Mouse (Mus musculus): ENCODE data around the gene Enthd1. TPM values are rescaled to one million over a fixed set of nuclear protein-coding genes. Genes with fewer than 3 reads are reported as not detected.

Gene Enthd1
- polyA plus RNA-seq, 1 experiment from 2014 or later = not detected

- no peak overlapping the region for H3K27ac ChIP-seq (ENCODE audit: low read length)
- H3K4me2 ChIP-seq (ENCODE audit: low read depth, low read length) = no peak overlapping the region
- H3K36me3 ChIP-seq (ENCODE audit: control insufficient read depth, insufficient read depth, low read length) = no peaks in the 10 kb centered on the region
- no peaks in the 10 kb centered on the region for H3K27me3 ChIP-seq (replicated peaks; ENCODE audit: control insufficient read depth, insufficient read depth, low read length)
- H3K4me3 ChIP-seq (ENCODE audit: low read length) = no peak overlapping the region
- H3K4me1 ChIP-seq (ENCODE audit: control insufficient read depth, insufficient read depth, low read length) = no peaks in the 10 kb centered on the region
- no peak overlapping the region for H3K9ac ChIP-seq (ENCODE audit: low read depth, low read length)
- ATAC-seq = no peak
- no peaks in the 10 kb centered on the region for H3K9me3 ChIP-seq (ENCODE audit: control insufficient read depth, low read length)
- WGBS = 80% methylated on average over 6 of the region's 6 CpGs
These were observed 110.5 kb downstream of the Enthd1 start for GRCm38 (mm10) chr15:80454486-80454885.

DNA sequence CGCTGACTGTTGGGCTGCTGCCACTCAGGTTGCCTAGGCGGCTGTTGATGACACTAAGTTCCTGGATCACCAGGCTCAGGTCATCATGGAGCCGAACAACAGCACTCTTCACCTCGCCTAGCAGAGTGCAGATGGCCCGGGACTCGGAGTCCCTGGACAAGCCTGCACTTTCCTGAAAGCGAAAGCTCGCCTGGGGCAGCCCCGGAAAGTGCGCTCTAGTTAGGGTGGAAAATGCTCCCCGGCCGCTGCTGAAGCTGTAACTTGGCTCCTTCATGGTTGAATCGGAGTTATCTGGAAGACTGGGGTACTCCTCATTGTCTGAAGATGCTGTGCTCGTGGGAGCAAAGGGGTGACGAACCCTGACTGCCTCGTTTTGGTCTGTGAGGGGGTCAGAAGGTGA is 112.5 kb downstream of the Enthd1 start:
- Histone ChIP-seq H3K9me3 (ENCODE audit: control insufficient read depth, low read length) (no peaks in the 10 kb centered on the region), H3K4me1 (ENCODE audit: control insufficient read depth, insufficient read depth, low read length) (no peaks in the 10 kb centered on the region), H3K4me3 (ENCODE audit: low read length) (no peak overlapping the region), H3K27me3 (replicated peaks; ENCODE audit: control insufficient read depth, insufficient read depth, low read length) (no peaks in the 10 kb centered on the region), H3K4me2 (ENCODE audit: low read depth, low read length) (no peak overlapping the region), H3K36me3 (ENCODE audit: control insufficient read depth, insufficient read depth, low read length) (no peaks in the 10 kb centered on the region), H3K27ac (ENCODE audit: low read length) (no peak overlapping the region), H3K9ac (ENCODE audit: low read depth, low read length) (no peak overlapping the region)
- WGBS = 40% methylated on average over 16 of the region's 16 CpGs
- ATAC-seq = no peak

DNA sequence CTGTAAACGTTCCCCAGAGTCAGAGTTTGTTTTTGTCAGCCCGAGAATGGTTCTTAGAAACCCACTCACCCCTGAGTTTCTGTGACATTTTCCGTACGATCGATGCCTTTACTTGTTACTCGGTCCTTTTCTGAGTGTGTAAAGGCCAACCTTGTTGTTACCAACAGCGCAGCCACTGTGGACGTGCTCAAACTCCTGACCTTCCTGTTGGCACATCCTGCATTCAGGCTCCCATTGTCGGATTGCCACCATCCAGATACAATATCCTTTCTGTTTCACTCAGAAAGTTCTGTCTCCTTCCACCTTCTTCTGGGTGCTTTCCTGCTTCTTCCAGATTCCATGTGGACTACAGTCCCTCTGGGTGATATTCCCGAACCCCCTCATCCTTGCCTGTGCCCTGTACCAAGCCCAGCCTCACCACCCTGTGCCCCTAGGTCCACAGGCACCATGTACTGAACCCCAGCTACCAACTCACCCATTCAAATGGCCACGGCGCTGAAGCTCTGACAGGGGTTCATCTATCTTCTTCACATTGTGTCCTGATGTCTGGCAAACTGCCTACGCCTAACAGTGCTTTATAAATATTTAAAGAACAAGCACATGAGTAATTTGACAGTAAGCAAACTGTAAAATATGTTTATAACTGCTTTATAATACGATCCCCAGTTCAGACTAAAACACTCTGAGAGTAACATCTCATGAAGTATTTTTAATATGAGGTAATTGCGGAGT is 118.8 kb downstream of the Enthd1 start:
- H3K4me3 ChIP-seq (ENCODE audit: low read length) = no peak overlapping the region
- no peaks in the 10 kb centered on the region for H3K4me1 ChIP-seq (ENCODE audit: control insufficient read depth, insufficient read depth, low read length)
- H3K9ac ChIP-seq (ENCODE audit: low read depth, low read length) = no peak overlapping the region
- no peak overlapping the region for H3K27ac ChIP-seq (ENCODE audit: low read length)
- ATAC-seq = no peak
- no peaks in the 10 kb centered on the region for H3K36me3 ChIP-seq (ENCODE audit: control insufficient read depth, insufficient read depth, low read length)
- no peaks in the 10 kb centered on the region for H3K9me3 ChIP-seq (ENCODE audit: control insufficient read depth, low read length)
- no peak overlapping the region for H3K4me2 ChIP-seq (ENCODE audit: low read depth, low read length)
- WGBS = 59% methylated on average over 15 of the region's 15 CpGs
- no peaks in the 10 kb centered on the region for H3K27me3 ChIP-seq (replicated peaks; ENCODE audit: control insufficient read depth, insufficient read depth, low read length)

GRCm38 (mm10) chr15:80440195-80440594 is 124.8 kb downstream of the Enthd1 start:
- no peak for ATAC-seq
- H3K9me3 ChIP-seq (ENCODE audit: control insufficient read depth, low read length) = no peaks in the 10 kb centered on the region
- 73% methylated on average over 6 of the region's 6 CpGs for WGBS

GRCm38 (mm10) chr15:80438423-80438822 is 126.5 kb downstream of the Enthd1 start:
- 77% methylated on average over 9 of the region's 9 CpGs for WGBS
- ATAC-seq = no peak
- H3K9me3 ChIP-seq (ENCODE audit: control insufficient read depth, low read length) = no peaks in the 10 kb centered on the region
- no peak overlapping the region for H3K4me3 ChIP-seq (ENCODE audit: low read length)
- H3K27ac ChIP-seq (ENCODE audit: low read length) = no peak overlapping the region
- H3K9ac ChIP-seq (ENCODE audit: low read depth, low read length) = no peak overlapping the region
- no peaks in the 10 kb centered on the region for H3K36me3 ChIP-seq (ENCODE audit: control insufficient read depth, insufficient read depth, low read length)
- H3K27me3 ChIP-seq (replicated peaks; ENCODE audit: control insufficient read depth, insufficient read depth, low read length) = no peaks in the 10 kb centered on the region
- H3K4me1 ChIP-seq (ENCODE audit: control insufficient read depth, insufficient read depth, low read length) = no peaks in the 10 kb centered on the region
- H3K4me2 ChIP-seq (ENCODE audit: low read depth, low read length) = no peak overlapping the region

More at GRCm38 (mm10) chr15:80440195-80440594, 124.8 kb downstream of the Enthd1 start:
- Histone ChIP-seq H3K9ac (ENCODE audit: low read depth, low read length) (no peak overlapping the region), H3K4me3 (ENCODE audit: low read length) (no peak overlapping the region), H3K27me3 (replicated peaks; ENCODE audit: control insufficient read depth, insufficient read depth, low read length) (no peaks in the 10 kb centered on the region), H3K27ac (ENCODE audit: low read length) (no peak overlapping the region), H3K4me2 (ENCODE audit: low read depth, low read length) (no peak overlapping the region), H3K4me1 (ENCODE audit: control insufficient read depth, insufficient read depth, low read length) (no peaks in the 10 kb centered on the region), H3K36me3 (ENCODE audit: control insufficient read depth, insufficient read depth, low read length) (no peaks in the 10 kb centered on the region)

GRCm38 (mm10) chr15:80437996-80438395 is 127.0 kb downstream of the Enthd1 start:
- H3K4me3 ChIP-seq (ENCODE audit: low read length) = no peak overlapping the region
- H3K4me1 ChIP-seq (ENCODE audit: control insufficient read depth, insufficient read depth, low read length) = no peaks in the 10 kb centered on the region
- no peaks in the 10 kb centered on the region for H3K36me3 ChIP-seq (ENCODE audit: control insufficient read depth, insufficient read depth, low read length)
- H3K27me3 ChIP-seq (replicated peaks; ENCODE audit: control insufficient read depth, insufficient read depth, low read length) = no peaks in the 10 kb centered on the region
- no peak overlapping the region for H3K9ac ChIP-seq (ENCODE audit: low read depth, low read length)
- no peak overlapping the region for H3K27ac ChIP-seq (ENCODE audit: low read length)
- H3K9me3 ChIP-seq (ENCODE audit: control insufficient read depth, low read length) = no peaks in the 10 kb centered on the region
- no peak for ATAC-seq
- 84% methylated on average over 9 of the region's 9 CpGs for WGBS
- no peak overlapping the region for H3K4me2 ChIP-seq (ENCODE audit: low read depth, low read length)

DNA sequence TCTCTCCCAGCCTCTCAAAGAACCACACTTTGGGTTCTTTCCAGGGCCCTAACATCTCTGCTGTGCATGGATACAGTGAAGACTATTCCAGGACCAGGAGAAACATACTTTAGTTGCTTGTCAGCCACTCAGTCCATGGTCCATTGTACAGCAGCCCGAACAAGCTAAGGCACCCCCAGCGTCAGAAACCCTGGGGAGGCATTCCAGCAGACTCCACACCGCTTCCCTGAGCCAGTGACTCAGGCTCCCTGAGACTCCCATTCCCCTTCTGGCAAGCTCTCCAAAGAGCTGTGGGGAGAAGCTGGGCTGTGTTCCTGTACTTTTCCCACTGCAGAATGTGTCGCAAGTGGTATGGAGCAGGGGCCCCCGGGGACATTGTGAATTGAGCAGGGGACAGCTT is 128.0 kb downstream of the Enthd1 start:
- Histone ChIP-seq H3K36me3 (ENCODE audit: control insufficient read depth, insufficient read depth, low read length) (no peaks in the 10 kb centered on the region), H3K9ac (ENCODE audit: low read depth, low read length) (no peak overlapping the region), H3K27me3 (replicated peaks; ENCODE audit: control insufficient read depth, insufficient read depth, low read length) (no peaks in the 10 kb centered on the region), H3K9me3 (ENCODE audit: control insufficient read depth, low read length) (no peaks in the 10 kb centered on the region), H3K4me1 (ENCODE audit: control insufficient read depth, insufficient read depth, low read length) (no peaks in the 10 kb centered on the region), H3K27ac (ENCODE audit: low read length) (no peak overlapping the region), H3K4me3 (ENCODE audit: low read length) (no peak overlapping the region), H3K4me2 (ENCODE audit: low read depth, low read length) (no peak overlapping the region)
- WGBS = 78% methylated on average over 5 of the region's 5 CpGs
- no peak for ATAC-seq

GRCm38 (mm10) chr15:80430324-80430723 is 134.6 kb downstream of the Enthd1 start:
- Histone ChIP-seq H3K9me3 (ENCODE audit: control insufficient read depth, low read length) (no peaks in the 10 kb centered on the region), H3K27ac (ENCODE audit: low read length) (no peak overlapping the region), H3K27me3 (replicated peaks; ENCODE audit: control insufficient read depth, insufficient read depth, low read length) (no peaks in the 10 kb centered on the region), H3K9ac (ENCODE audit: low read depth, low read length) (no peak overlapping the region), H3K4me3 (ENCODE audit: low read length) (no peak overlapping the region), H3K4me2 (ENCODE audit: low read depth, low read length) (no peak overlapping the region), H3K36me3 (ENCODE audit: control insufficient read depth, insufficient read depth, low read length) (no peaks in the 10 kb centered on the region), H3K4me1 (ENCODE audit: control insufficient read depth, insufficient read depth, low read length) (no peaks in the 10 kb centered on the region)
- no peak for ATAC-seq
- WGBS = 81% methylated on average over 11 of the region's 11 CpGs

GRCm38 (mm10) chr15:80418146-80418545 is 146.8 kb downstream of the Enthd1 start:
- Histone ChIP-seq H3K36me3 (ENCODE audit: control insufficient read depth, insufficient read depth, low read length) (no peaks in the 10 kb centered on the region), H3K9ac (ENCODE audit: low read depth, low read length) (no peak overlapping the region), H3K9me3 (ENCODE audit: control insufficient read depth, low read length) (no peaks in the 10 kb centered on the region), H3K27me3 (replicated peaks; ENCODE audit: control insufficient read depth, insufficient read depth, low read length) (no peaks in the 10 kb centered on the region), H3K4me2 (ENCODE audit: low read depth, low read length) (no peak overlapping the region), H3K4me1 (ENCODE audit: control insufficient read depth, insufficient read depth, low read length) (peaks cover 3% of the 10 kb centered on the region; the same call in 1 of the 2 replicates), H3K4me3 (ENCODE audit: low read length) (no peak overlapping the region), H3K27ac (ENCODE audit: low read length) (no peak overlapping the region)
- ATAC-seq = no peak
- 73% methylated on average over 2 of the region's 2 CpGs for WGBS

DNA sequence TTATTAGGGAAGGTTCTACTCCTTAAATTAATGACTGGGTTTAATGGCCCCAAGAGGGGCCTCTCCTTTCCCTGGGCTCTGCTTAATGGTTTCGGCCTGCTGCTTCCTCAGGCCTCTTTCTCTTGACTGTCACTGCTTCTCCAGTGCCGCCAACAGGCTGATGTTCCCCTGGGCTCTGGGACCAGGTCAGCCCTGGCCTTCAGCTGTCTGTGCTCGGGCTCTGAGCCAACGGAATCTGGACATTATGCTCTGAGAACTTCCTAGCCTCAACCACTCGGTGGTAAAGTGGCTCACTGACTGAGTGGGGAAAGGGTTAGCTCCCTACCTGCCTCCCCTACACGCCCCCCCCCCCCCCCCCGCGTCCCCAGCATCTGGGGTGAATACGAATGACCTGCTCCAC is 147.9 kb downstream of the Enthd1 start:
- Histone ChIP-seq H3K4me3 (ENCODE audit: low read length) (no peak overlapping the region), H3K4me2 (ENCODE audit: low read depth, low read length) (no peak overlapping the region), H3K36me3 (ENCODE audit: control insufficient read depth, insufficient read depth, low read length) (no peaks in the 10 kb centered on the region), H3K9ac (ENCODE audit: low read depth, low read length) (no peak overlapping the region), H3K9me3 (ENCODE audit: control insufficient read depth, low read length) (no peaks in the 10 kb centered on the region), H3K27me3 (replicated peaks; ENCODE audit: control insufficient read depth, insufficient read depth, low read length) (no peaks in the 10 kb centered on the region), H3K4me1 (ENCODE audit: control insufficient read depth, insufficient read depth, low read length) (peaks cover 3% of the 10 kb centered on the region; the same call in 1 of the 2 replicates), H3K27ac (ENCODE audit: low read length) (no peak overlapping the region)
- no peak for ATAC-seq
- 57% methylated on average over 8 of the region's 9 CpGs for WGBS
